Mouse (Mus musculus) bone marrow, adult 2 months (tissue): ENCODE measurements around the gene Uxs1.

Experiments
- CTCF ChIP-seq: fragments of 200-500 bp; IDR thresholded peaks from 2 replicates; pipeline ENCODE4 v1.5.1; 2011; ENCODE audit warnings: low read length, control low read depth; ENCODE audit not compliant: control insufficient read depth, insufficient read depth
- POLR2A ChIP-seq: fragments of 200-500 bp; IDR thresholded peaks from 2 replicates; pipeline ENCODE4 v1.6.1; 2011; ENCODE audit warnings: low read depth, mild to moderate bottlenecking, control low read depth, low read length, borderline replicate concordance; ENCODE audit not compliant: control insufficient read depth

- TF ChIP-seq POLR2A (no peak), CTCF (no peak)
Measured at GRCm38 (mm10) chr1:43718793-43719192, 108.8 kb downstream of the Uxs1 start.
